Mouse (Mus musculus) forebrain, postnatal 0 days (tissue): ENCODE measurements around the gene Esyt1. TPM values are rescaled to one million over a fixed set of nuclear protein-coding genes. Genes with fewer than 3 reads are reported as not detected.
A peak's percentile ranks its signal among the peaks of the same experiment; 100 is the strongest.

Experiments used
- ATAC-seq: fragments of 200-750 bp; cut with Nextera tagmentation; 2 replicates; pipeline ENCODE4 v1.8.0; 2017; ENCODE audit warnings: mild to moderate bottlenecking, moderate library complexity
- DNase-seq: peaks from one replicate; pipeline ENCODE4 v3.0.0-alpha.2; 2015
- H3K27ac ChIP-seq: fragments of 300-500 bp; sonication (generic); 2 replicates; pipeline ENCODE4 v1.5.1; 2014; ENCODE audit warnings: low read depth, mild to moderate bottlenecking, antibody characterized with exemption, low read length, moderate library complexity, mixed read lengths
- H3K27me3 ChIP-seq: fragments of 300-500 bp; sonication (generic); 2 replicates; pipeline ENCODE4 v1.6.1; 2014; ENCODE audit warnings: mild to moderate bottlenecking, low read length, mixed read lengths; ENCODE audit not compliant: insufficient read depth
- H3K36me3 ChIP-seq: fragments of 300-500 bp; sonication (generic); 2 replicates; pipeline ENCODE4 v1.6.1; 2014; ENCODE audit warnings: mild to moderate bottlenecking, moderate library complexity; ENCODE audit not compliant: insufficient read depth
- H3K4me1 ChIP-seq: fragments of 300-500 bp; sonication (generic); 2 replicates; pipeline ENCODE4 v1.6.1; 2014; ENCODE audit warnings: antibody characterized with exemption; ENCODE audit not compliant: insufficient read depth
- H3K4me2 ChIP-seq: fragments of 300-500 bp; sonication (generic); 2 replicates; pipeline ENCODE4 v1.6.1; 2014; ENCODE audit warnings: low read depth, mild to moderate bottlenecking, moderate library complexity
- H3K4me3 ChIP-seq: fragments of 300-500 bp; sonication (generic); 2 replicates; pipeline ENCODE4 v1.5.1; 2014; ENCODE audit warnings: low read depth, low read length, mixed read lengths
- H3K9ac ChIP-seq: fragments of 300-500 bp; sonication (generic); 2 replicates; pipeline ENCODE4 v1.6.1; 2014; ENCODE audit warnings: mild to moderate bottlenecking
- H3K9me3 ChIP-seq: fragments of 300-500 bp; sonication (generic); 2 replicates; pipeline ENCODE4 v1.6.1; 2016; ENCODE audit warnings: low read length
- CTCF ChIP-seq: sonication (generic); IDR thresholded peaks from 2 replicates; pipeline ENCODE4 v1.5.1; 2016; ENCODE audit warnings: antibody characterized with exemption, control low read depth, low read depth
- WGBS: fragments of 180-500 bp; shearing (Covaris S2); extraction: QIAGEN DNeasy Blood & Tissue Kit; methylation state at CpG from one replicate; pipeline ENCODE4 v1.1.7; 2014; 5-methylcytosine and 5-hydroxymethylcytosine counted together
- polyA plus RNA-seq: library from polyadenylated mRNA; unstranded; fragments of >200 nt; fragmentation: Nextera tagmentation; extraction: Ambion mirVana; gene quantifications from 2 replicates; pipeline ENCODE4 v1.2.1, GENCODE M21; 2015
- total RNA-seq: library from RNA; depleted of rRNA; stranded (reverse); fragments of >200 nt; gene quantifications from 2 replicates; pipeline ENCODE4 v1.2.3, GENCODE M21; 2014

Esyt1 gene
- total and polyA plus RNA-seq, 2 experiments from 2014 or later: 5.3 to 14.8 TPM

GRCm38 (mm10) chr10:128535624-128536265, 10.1 kb upstream of the Esyt1 start:
- DNase-seq (no peak), ATAC-seq (peak; percentile 34; the same call in 1 of the 2 replicates)
- no peak for TF ChIP-seq CTCF
- WGBS: 76% methylated on average over 4 of the region's 4 CpGs
- H3K9ac ChIP-seq: no peak overlapping the region
- H3K4me2 ChIP-seq: peak overlapping the region; percentile 22
- H3K27me3 ChIP-seq: no peaks in the 10 kb centered on the region
- H3K27ac ChIP-seq: no peak overlapping the region
- H3K4me1 ChIP-seq: no peaks in the 10 kb centered on the region
- 0 out of 2 replicates have a peak overlapping the region, but pooled peaks have one; percentile 1 for H3K4me3 ChIP-seq
- H3K36me3 ChIP-seq: no peaks in the 10 kb centered on the region
- no peaks in the 10 kb centered on the region for H3K9me3 ChIP-seq

GRCm38 (mm10) chr10:128535206-128535605, 9.5 kb upstream of the Esyt1 start:
- ATAC-seq (no peak), DNase-seq (no peak)
- Histone ChIP-seq H3K36me3 (no peaks in the 10 kb centered on the region), H3K4me2 (no peak overlapping the region), H3K9me3 (no peaks in the 10 kb centered on the region), H3K4me1 (no peaks in the 10 kb centered on the region), H3K9ac (no peak overlapping the region), H3K4me3 (no peak overlapping the region), H3K27ac (no peak overlapping the region), H3K27me3 (no peaks in the 10 kb centered on the region)
- WGBS: 78% methylated on average over 2 of the region's 2 CpGs
- no peak for TF ChIP-seq CTCF

- DNase-seq (no peak), ATAC-seq (no peak)
- 0 out of 2 replicates have a peak, but pooled peaks cover 4% of the 10 kb centered on the region for H3K27me3 ChIP-seq
- H3K9me3 ChIP-seq: no peaks in the 10 kb centered on the region
- H3K4me3 ChIP-seq: peak overlapping the region; percentile 59
- H3K4me1 ChIP-seq: peaks cover 6% of the 10 kb centered on the region; the same call in 1 of the 2 replicates
- H3K36me3 ChIP-seq: no peaks in the 10 kb centered on the region
- 29% methylated on average over 28 of the region's 28 CpGs for WGBS
- no peak for TF ChIP-seq CTCF
- no peak overlapping the region for H3K27ac ChIP-seq
- no peak overlapping the region for H3K9ac ChIP-seq
- H3K4me2 ChIP-seq: peak overlapping the region; percentile 96
Observed at GRCm38 (mm10) chr10:128526366-128527356, 990 bp upstream of the Esyt1 start.

GRCm38 (mm10) chr10:128524732-128525662, 674 bp downstream of the Esyt1 start:
- DNase-seq: peak; percentile 57
- peak overlapping the region; percentile 9; the same call in 1 of the 2 replicates for H3K27ac ChIP-seq
- H3K36me3 ChIP-seq: no peaks in the 10 kb centered on the region
- under 1% methylated on average over 58 of the region's 58 CpGs for WGBS
- peak; percentile 37 for ATAC-seq
- H3K9ac ChIP-seq: peak overlapping the region; percentile 60
- 0 out of 2 replicates have a peak, but pooled peaks cover 4% of the 10 kb centered on the region for H3K27me3 ChIP-seq
- H3K4me2 ChIP-seq: peak overlapping the region; percentile 96
- H3K4me1 ChIP-seq: peaks cover 6% of the 10 kb centered on the region; the same call in 1 of the 2 replicates
- no peak for TF ChIP-seq CTCF
- H3K9me3 ChIP-seq: no peaks in the 10 kb centered on the region
- H3K4me3 ChIP-seq: peak overlapping the region; percentile 59

- H3K4me3 ChIP-seq: peak overlapping the region; percentile 59
- H3K4me1 ChIP-seq: peaks cover 6% of the 10 kb centered on the region; the same call in 1 of the 2 replicates
- H3K27ac ChIP-seq: no peak overlapping the region
- no peak for ATAC-seq
- no peak for TF ChIP-seq CTCF
- H3K9me3 ChIP-seq: no peaks in the 10 kb centered on the region
- 0 out of 2 replicates have a peak, but pooled peaks cover 4% of the 10 kb centered on the region for H3K27me3 ChIP-seq
- 17% methylated on average over 11 of the region's 11 CpGs for WGBS
- DNase-seq: no peak
- H3K4me2 ChIP-seq: peak overlapping the region; percentile 96
- H3K36me3 ChIP-seq: no peaks in the 10 kb centered on the region
- peak overlapping the region; percentile 60 for H3K9ac ChIP-seq
Observed at GRCm38 (mm10) chr10:128524111-128524731, 1.4 kb downstream of the Esyt1 start.

GRCm38 (mm10) chr10:128522351-128522750, 3.3 kb downstream of the Esyt1 start:
- Histone ChIP-seq H3K4me3 (no peak overlapping the region), H3K36me3 (no peaks in the 10 kb centered on the region), H3K27me3 (0 out of 2 replicates have a peak, but pooled peaks cover 4% of the 10 kb centered on the region), H3K27ac (no peak overlapping the region), H3K9ac (no peak overlapping the region), H3K9me3 (no peaks in the 10 kb centered on the region), H3K4me1 (peaks cover 6% of the 10 kb centered on the region; the same call in 1 of the 2 replicates), H3K4me2 (no peak overlapping the region)
- no peak for ATAC-seq
- DNase-seq: no peak
- TF ChIP-seq CTCF: no peak
- WGBS: 73% methylated on average over 6 of the region's 6 CpGs
